Mouse (Mus musculus): ENCODE measurements around the gene Vmn1r178.
"Not testable (repeated sequence)": the region's sequence is repeated elsewhere in the genome, so short reads cannot be mapped to it uniquely, and the experiment has no call there.

Vmn1r178 gene

GRCm38 (mm10) chr7:23891709-23892108 lies at the start of gene Vmn1r178:
TSS of gene Vmn1r178 (plus strand) at chr7:23892009.
- DNase-seq (ENCODE audit: low spot score in 2 of 2): no peak

GRCm38 (mm10) chr7:23866349-23866748 lies 25.5 kb upstream of the Vmn1r178 start, which contains the start of gene Vmn1r177:
TSS of gene Vmn1r177 (minus strand) at chr7:23866449.
- not testable (repeated sequence) for DNase-seq (ENCODE audit: low spot score in 2 of 2)

- DNase-seq (ENCODE audit: low spot score in 2 of 2): not testable (repeated sequence)
Observed at GRCm38 (mm10) chr7:23876918-23877317, 14.9 kb upstream of the Vmn1r178 start.

- DNase-seq (ENCODE audit: low spot score in 2 of 2): no peak
Observed at GRCm38 (mm10) chr7:23926678-23927077, 34.9 kb downstream of the Vmn1r178 start, which contains the start of gene Vmn1r179. TSS of gene Vmn1r179 (plus strand) at chr7:23926978.

All from heart, adult 9 months (tissue).